Mouse (Mus musculus): ENCODE results near the gene Hoxc11.

Hoxc11 gene

GRCm38 (mm10) chr15:102937036-102937666 lies 17.1 kb upstream of the Hoxc11 start:
- no peak for DNase-seq (ENCODE audit: low spot score in 2 of 2)

- DNase-seq (ENCODE audit: low spot score in 2 of 2), result no peak
Observed at GRCm38 (mm10) chr15:102939256-102940155, 14.7 kb upstream of the Hoxc11 start.

GRCm38 (mm10) chr15:102942739-102943467 lies 11.3 kb upstream of the Hoxc11 start:
- no peak for DNase-seq (ENCODE audit: low spot score in 2 of 2)

GRCm38 (mm10) chr15:102943468-102943813 lies 10.8 kb upstream of the Hoxc11 start:
- no peak for DNase-seq (ENCODE audit: low spot score in 2 of 2)

- DNase-seq (ENCODE audit: low spot score in 2 of 2), result no peak
Observed at GRCm38 (mm10) chr15:102945185-102946077, 8.8 kb upstream of the Hoxc11 start.

- no peak for DNase-seq (ENCODE audit: low spot score in 2 of 2)
Observed at GRCm38 (mm10) chr15:102947276-102947675, 7.0 kb upstream of the Hoxc11 start.

GRCm38 (mm10) chr15:102948842-102949241 lies 5.4 kb upstream of the Hoxc11 start:
- no peak for DNase-seq (ENCODE audit: low spot score in 2 of 2)

- DNase-seq (ENCODE audit: low spot score in 2 of 2), result no peak
Observed at GRCm38 (mm10) chr15:102949696-102950095, 4.5 kb upstream of the Hoxc11 start.

GRCm38 (mm10) chr15:102950877-102951276 lies 3.4 kb upstream of the Hoxc11 start:
- DNase-seq (ENCODE audit: low spot score in 2 of 2), result no peak

- DNase-seq (ENCODE audit: low spot score in 2 of 2), result no peak
Observed at GRCm38 (mm10) chr15:102953561-102953960, 666 bp upstream of the Hoxc11 start.

- no peak for DNase-seq (ENCODE audit: low spot score in 2 of 2)
Observed at GRCm38 (mm10) chr15:102955007-102955382, 768 bp downstream of the Hoxc11 start.

GRCm38 (mm10) chr15:102955833-102956640 lies 1.8 kb downstream of the Hoxc11 start:
- no peak for DNase-seq (ENCODE audit: low spot score in 2 of 2)

GRCm38 (mm10) chr15:102956906-102957305 lies 2.7 kb downstream of the Hoxc11 start:
- no peak for DNase-seq (ENCODE audit: low spot score in 2 of 2)

- no peak for DNase-seq (ENCODE audit: low spot score in 2 of 2)
Observed at GRCm38 (mm10) chr15:102959663-102960191, 5.5 kb downstream of the Hoxc11 start.

GRCm38 (mm10) chr15:102961728-102962127 lies 7.5 kb downstream of the Hoxc11 start:
- DNase-seq (ENCODE audit: low spot score in 2 of 2), result no peak

- no peak for DNase-seq (ENCODE audit: low spot score in 2 of 2)
Observed at GRCm38 (mm10) chr15:102962492-102962891, 8.3 kb downstream of the Hoxc11 start.

GRCm38 (mm10) chr15:102963259-102963658 lies 9.0 kb downstream of the Hoxc11 start:
- DNase-seq (ENCODE audit: low spot score in 2 of 2), result no peak

GRCm38 (mm10) chr15:102963671-102964640 lies 9.7 kb downstream of the Hoxc11 start:
- DNase-seq (ENCODE audit: low spot score in 2 of 2), result no peak

Measured in frontal cortex, postnatal 36 days (tissue).